Mouse (Mus musculus): Measurements from ENCODE around the gene Mitf. TPM values are rescaled to one million over a fixed set of nuclear protein-coding genes. Genes with fewer than 3 reads are reported as not detected.

The Mitf gene
- 1.5 and 2.1 TPM in 2 replicates for polyA plus RNA-seq (2021; fragmentation: Nextera tagmentation)
- long read RNA-seq, experiment 1, full-length matches to known transcripts: 3 of 7 reads
- long read RNA-seq, experiment 1, partial matches to known transcripts: 1 of 7 reads
- long read RNA-seq, experiment 1, other reads (novel, unspliced or antisense): 3 of 7 reads
- long read RNA-seq, experiment 2, partial matches to known transcripts: 1 of 6 reads
- long read RNA-seq, experiment 2, other reads (novel, unspliced or antisense): 4 of 6 reads

GRCm38 (mm10) chr6:97806781-97807743, at the start of gene Mitf:
Mitf (plus strand) TSS chr6:97807052.

Other genes with a start within 250 kb of the Mitf start
- 4.6 and 6.0 TPM in 2 replicates for gene Frmd4b, start 189.5 kb upstream of the Mitf start, polyA plus RNA-seq (2021; fragmentation: Nextera tagmentation)